Mouse (Mus musculus) cortical plate, adult 2 months (tissue): ENCODE measurements at regions not wholly inside any gene's neighbourhood (a gene's known extent, or its start where the extent isn't known, plus 50 kb on each side); places are given as distances from the start of the nearest gene placed in this dataset.

Source experiments
- H3K27ac ChIP-seq: fragments of 200-500 bp; 2 replicates; pipeline ENCODE4 v1.5.1; 2012; ENCODE audit warnings: low read length, control low read depth, inconsistent platforms; ENCODE audit not compliant: insufficient read depth
- H3K4me1 ChIP-seq: fragments of 200-500 bp; 2 replicates; pipeline ENCODE4 v1.6.1; 2011; ENCODE audit warnings: low read length; ENCODE audit not compliant: control insufficient read depth, insufficient read depth
- H3K4me3 ChIP-seq: fragments of 200-500 bp; 2 replicates; pipeline ENCODE4 v1.5.1; 2011; ENCODE audit warnings: mild to moderate bottlenecking, low read length, control low read depth; ENCODE audit not compliant: insufficient read depth
- CTCF ChIP-seq: fragments of 200-500 bp; IDR thresholded peaks from 2 replicates; pipeline ENCODE4 v1.5.1; 2011; ENCODE audit warnings: mild to moderate bottlenecking, control low read depth, low read length; ENCODE audit not compliant: insufficient read depth; ENCODE audit errors: extremely low read depth
- POLR2A ChIP-seq: fragments of 200-500 bp; IDR thresholded peaks from 2 replicates; pipeline ENCODE4 v1.6.1; 2011; ENCODE audit warnings: mild to moderate bottlenecking, low read length, control low read depth; ENCODE audit not compliant: insufficient read depth; ENCODE audit errors: extremely low read depth

DNA sequence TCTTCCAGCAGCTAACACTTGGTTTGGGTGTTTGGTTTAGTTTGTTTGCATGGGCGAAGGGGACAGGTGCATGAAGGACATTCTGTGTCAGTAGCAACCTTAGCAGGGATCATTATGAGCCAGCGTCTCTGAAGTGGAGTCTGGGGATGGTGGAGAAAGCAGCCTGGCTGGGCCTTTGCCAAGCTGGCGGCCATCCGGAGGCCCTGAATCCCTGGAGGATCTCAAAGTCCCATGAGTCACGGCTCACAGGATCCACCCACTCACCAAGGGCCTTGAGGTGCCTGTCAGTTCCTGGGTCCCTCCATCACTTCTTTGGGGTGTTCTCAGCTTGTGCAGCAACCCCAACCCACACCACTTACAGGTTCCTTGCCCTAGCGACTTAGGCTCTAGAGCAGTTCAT lies 80.4 kb upstream of the Acsl1 start:
- TF ChIP-seq CTCF = no peak
- no peak for TF ChIP-seq POLR2A
- no peak overlapping the region for H3K27ac ChIP-seq
- H3K4me1 ChIP-seq = no peaks in the 10 kb centered on the region
- no peak overlapping the region for H3K4me3 ChIP-seq

DNA sequence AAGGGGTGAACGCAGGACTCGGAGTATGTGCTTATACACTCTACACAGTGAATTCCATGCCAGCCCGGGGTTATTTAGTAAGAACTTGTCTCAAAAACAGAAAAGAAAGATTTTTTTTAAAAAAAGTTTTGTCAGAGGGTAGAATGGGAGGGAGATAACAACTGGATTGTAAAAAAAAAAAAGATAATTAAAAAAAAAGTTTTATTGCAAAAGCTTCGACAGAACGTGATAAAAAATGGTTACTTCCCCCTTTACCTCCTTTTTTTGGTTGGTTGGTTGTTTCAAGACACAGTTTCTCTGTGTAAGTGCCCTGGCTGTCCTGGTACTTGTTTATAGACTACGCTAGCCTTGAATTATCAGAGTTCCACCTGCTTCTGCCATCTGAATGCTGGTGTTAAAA lies 79.2 kb upstream of the Acsl1 start:
- TF ChIP-seq CTCF = no peak
- TF ChIP-seq POLR2A = no peak
- H3K4me3 ChIP-seq = no peak overlapping the region
- no peaks in the 10 kb centered on the region for H3K4me1 ChIP-seq
- H3K27ac ChIP-seq = no peak overlapping the region

DNA sequence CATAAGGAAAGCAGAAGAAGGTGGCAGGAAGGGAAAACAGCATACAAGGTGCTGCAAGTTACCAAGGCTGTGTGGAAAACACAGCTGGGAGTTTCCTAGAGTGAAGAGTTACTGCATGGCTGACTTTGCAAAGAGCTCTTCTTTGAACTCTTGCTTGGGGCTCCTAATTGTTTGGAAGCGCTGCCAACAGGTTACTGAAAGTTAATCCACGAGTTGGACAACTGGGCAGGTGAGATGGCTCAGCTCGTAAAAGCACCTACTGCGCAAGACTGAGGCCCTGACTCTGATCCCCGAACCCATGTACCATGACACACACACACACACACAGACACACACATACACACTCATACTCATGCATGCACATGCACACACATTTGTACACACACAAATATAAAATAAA lies 77.5 kb upstream of the Acsl1 start:
- Histone ChIP-seq H3K4me3 (no peak overlapping the region), H3K27ac (no peak overlapping the region), H3K4me1 (no peaks in the 10 kb centered on the region)
- TF ChIP-seq CTCF = no peak
- no peak for TF ChIP-seq POLR2A

DNA sequence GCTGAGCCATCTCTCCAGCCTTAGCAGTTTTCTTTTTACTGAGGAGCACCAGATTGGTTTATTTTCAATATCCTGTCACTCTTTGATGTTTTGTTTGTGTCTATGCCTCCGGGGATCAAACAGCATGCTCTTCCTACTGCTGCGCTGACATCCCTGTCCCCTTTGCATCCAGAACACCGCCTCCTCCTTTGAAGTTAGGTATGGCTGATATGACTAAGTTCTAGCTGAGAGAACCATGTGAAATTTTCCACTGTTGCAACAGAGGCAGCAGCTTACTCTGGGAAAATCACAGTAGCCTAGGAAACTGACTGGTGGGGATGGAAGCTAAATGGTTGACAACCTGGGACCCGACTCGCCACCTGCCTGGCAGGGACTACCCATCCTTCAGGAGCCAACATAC lies 76.1 kb upstream of the Acsl1 start:
- peak overlapping the region; percentile 32; the same call in 1 of the 2 replicates for H3K27ac ChIP-seq
- no peak overlapping the region for H3K4me3 ChIP-seq
- no peak for TF ChIP-seq POLR2A
- TF ChIP-seq CTCF = no peak
- no peaks in the 10 kb centered on the region for H3K4me1 ChIP-seq

DNA sequence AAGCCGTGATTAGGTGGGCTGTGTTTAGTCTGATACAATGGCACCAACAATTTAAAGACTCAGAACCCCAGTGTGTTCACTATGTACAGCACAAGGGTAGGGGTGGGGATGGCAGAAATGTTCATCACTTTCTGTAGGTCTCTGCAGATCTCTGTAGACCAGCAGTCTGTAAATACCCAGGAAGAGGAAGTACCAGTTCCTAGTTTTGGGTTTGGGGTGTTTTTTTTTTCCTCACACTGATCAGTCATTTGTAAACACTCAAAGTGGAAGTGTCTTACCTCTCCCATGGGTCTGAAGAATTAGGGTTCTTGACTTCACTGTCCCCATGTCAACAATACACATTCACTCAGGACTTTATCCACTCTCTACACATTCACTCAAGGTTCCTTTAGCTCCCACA lies 75.5 kb upstream of the Acsl1 start:
- Histone ChIP-seq H3K4me1 (no peaks in the 10 kb centered on the region), H3K4me3 (no peak overlapping the region), H3K27ac (peak overlapping the region; percentile 32)
- TF ChIP-seq POLR2A = no peak
- no peak for TF ChIP-seq CTCF

DNA sequence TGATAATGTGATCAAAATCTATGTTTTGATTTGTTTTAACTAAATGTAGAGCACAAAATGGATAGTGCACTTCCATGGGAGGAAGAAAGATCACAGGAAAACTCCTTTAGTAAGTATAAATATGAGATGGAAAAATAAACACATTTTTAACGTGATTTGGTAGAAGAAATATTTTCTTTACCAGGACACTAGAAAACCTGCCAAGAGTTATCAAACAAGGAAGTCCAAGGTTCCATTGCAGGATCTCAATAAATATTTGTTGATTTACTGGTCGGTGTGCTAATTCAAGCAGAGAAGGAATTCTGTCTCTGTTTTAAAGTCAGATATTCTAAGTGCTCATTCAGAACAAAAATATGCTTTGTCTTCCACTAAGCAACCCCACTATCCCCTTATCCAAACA lies 73.8 kb upstream of the Acsl1 start:
- TF ChIP-seq CTCF (no peak), POLR2A (no peak)
- no peak overlapping the region for H3K4me3 ChIP-seq
- H3K27ac ChIP-seq = no peak overlapping the region
- H3K4me1 ChIP-seq = no peaks in the 10 kb centered on the region

DNA sequence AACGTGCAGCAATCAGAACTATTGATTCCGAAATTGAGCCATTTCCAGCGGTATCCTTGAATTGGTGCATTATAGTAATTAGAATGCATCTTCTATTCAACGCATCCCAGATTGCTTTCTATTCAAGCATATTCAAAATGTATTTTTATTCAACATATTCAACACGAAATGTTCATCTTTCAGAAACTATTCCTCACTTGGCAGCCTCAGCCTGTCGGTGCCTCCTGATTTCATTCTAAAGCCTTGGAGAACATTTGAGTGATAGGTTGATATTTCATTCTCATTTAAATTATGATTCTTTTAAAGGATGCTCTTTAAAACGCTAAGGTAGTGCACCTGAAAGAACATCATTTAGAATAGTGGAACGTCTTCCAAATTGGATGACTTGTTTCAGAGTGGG lies 73.1 kb upstream of the Acsl1 start:
- TF ChIP-seq POLR2A (no peak), CTCF (no peak)
- H3K27ac ChIP-seq = no peak overlapping the region
- no peaks in the 10 kb centered on the region for H3K4me1 ChIP-seq
- H3K4me3 ChIP-seq = no peak overlapping the region

DNA sequence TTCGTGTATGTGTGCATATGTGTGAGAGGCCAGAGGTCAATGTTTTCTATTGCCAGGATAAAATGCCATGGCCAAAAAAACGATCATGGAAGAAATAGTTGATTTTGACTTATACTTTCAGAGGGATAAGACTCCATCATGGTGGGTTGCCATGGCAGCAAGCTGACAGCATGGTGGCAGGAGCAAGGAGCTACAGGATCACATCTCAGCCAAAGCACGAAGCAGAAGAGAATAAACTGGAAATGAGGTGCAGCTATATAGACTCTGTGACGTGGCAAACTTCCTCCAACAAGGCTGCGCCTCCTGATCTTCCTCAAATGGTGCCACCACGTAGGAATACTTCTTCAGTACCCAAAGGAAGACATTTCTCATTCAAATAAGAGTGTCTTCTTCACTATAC lies 70.2 kb upstream of the Acsl1 start:
- TF ChIP-seq POLR2A (no peak), CTCF (no peak)
- no peak overlapping the region for H3K27ac ChIP-seq
- H3K4me1 ChIP-seq = no peaks in the 10 kb centered on the region
- no peak overlapping the region for H3K4me3 ChIP-seq

DNA sequence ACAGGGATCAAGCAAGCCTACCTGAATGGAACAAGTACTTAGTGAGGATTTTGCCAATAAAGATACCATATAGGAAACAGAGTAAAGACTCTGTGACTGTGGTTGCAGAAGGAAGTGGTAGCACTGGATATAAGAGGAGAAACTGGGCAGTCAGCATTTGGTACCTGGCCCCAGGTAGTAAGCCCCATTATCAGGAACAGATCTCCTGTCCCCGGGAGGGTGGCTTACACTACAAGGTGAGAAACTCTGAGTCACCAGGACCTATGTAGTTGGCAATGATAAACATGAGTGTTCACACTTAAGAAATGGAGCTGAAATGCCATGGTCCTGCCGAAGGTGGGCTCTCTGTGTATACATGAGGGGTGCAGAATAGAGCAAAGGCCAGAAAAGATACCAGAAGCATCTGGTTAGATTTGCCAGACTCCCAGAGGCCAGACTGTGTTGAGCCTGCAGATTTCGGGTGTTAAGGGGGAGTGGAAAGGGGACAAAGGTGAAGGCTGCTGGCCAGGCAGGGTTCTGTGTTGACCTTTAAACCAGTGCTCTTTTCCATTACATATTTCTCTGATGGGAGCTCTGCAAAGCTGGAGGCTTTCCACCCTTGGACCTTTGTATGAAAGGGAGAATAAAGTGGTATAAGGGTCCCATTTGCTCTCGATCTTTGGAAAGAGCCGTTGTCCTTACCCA lies 66.8 kb upstream of the Acsl1 start:
- Histone ChIP-seq H3K27ac (no peak overlapping the region), H3K4me3 (no peak overlapping the region), H3K4me1 (no peaks in the 10 kb centered on the region)
- TF ChIP-seq POLR2A = no peak
- TF ChIP-seq CTCF = no peak

DNA sequence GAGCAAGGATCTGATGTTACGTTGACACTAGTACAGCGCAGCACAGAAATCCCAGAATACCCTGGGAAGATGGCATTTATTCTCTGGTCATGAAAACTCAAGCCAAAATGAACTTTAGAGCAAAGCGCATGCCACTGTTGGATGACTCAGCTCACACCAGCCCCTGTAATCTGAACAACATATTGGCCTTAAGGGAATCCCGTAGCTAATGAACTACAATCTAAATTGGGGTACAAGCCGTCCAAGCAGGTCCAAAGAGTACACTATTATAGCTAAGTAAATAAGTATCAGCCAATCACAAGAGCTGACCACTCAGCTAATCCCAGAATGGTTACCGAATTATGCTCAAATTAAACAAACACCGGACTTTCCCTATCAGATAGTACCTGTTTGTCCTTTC lies 62.0 kb upstream of the Acsl1 start:
- no peak overlapping the region for H3K27ac ChIP-seq
- no peak overlapping the region for H3K4me3 ChIP-seq
- H3K4me1 ChIP-seq = no peaks in the 10 kb centered on the region
- no peak for TF ChIP-seq CTCF
- no peak for TF ChIP-seq POLR2A
